Mouse (Mus musculus) lung, postnatal 25 days (tissue): ENCODE data around the gene Frem3.
A peak's percentile ranks its signal among the peaks of the same experiment; 100 is the strongest.

Experiments
- DNase-seq: peaks from one replicate; pipeline ENCODE4 v3.0.0; 2022; ENCODE audit warnings: low spot score

The Frem3 gene

DNA sequence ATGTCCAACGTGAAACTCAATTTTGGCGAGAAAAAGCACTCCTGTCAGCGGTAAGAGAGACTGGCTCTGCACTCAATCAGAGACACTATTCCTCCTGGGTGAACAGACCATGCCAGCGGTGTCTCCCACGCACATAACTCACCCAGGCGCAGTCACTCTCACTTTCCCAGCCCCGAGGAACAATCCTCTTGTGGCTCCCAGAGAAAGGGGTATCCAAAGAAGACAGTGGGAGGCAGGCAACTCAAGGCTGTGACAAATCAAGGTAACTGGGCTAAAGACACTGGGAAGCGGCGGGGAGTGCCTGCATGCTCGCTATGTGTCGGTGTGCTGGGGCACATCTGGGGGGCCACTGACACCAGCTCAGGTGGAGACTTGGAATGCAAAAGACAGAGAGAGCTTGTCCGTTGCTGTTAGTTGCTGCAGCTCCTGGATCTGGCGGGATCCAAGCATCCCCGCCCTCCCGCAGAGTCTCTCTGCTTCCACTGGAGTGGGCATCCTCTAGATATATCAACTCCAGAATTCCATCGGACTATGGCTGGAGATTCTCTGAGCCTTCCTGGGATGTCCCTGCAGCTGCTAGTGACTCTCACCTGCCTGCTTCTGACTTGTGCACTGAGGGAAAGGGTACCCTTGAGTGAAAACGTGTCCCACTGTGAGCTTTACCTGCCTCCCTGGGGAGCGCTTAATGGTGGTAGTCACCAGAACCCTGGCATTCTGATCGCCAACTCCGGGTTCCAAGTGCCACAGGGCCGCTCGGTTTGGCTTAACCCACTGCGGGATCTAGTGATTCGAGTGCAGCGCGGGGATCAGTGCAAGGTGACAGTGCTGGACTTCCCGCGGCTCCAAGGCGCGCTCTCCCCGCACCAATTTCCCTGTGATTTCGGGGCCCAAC, at the start of gene Frem3:
TSS of gene Frem3 (plus strand) at position 532 of the 892 bp plus-strand sequence.
- DNase-seq, result no peak

DNA sequence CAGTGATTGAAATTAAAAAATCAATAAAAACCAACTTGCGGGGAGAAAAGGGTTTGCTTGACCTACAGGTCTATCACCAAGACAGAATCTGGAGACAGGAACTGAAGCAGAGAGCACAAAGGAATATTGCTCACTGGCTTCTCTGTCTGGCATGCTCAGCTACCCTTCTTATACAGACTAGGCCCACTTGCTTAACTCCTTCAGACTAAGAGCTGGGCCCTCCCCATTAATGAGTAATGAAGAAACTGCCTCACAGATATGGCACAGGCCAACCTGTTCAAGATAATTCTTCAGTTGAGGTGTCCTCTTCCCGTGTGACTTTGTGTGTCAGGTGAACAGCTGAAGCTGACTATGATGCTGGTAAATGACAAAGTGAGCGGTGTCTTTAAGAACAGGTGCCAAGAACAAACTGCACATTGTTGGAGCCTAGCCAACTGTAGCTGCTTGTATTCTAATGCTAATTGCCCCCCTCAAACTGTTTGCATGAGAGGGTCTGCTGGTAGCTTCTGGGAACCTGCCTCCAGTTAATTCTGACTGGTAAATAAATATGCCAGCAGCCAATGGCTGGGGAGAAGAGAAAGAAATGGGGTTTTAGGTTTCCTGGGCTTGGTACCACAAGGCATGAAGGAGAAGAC, 46.6 kb upstream of the Frem3 start:
- no peak for DNase-seq

DNA sequence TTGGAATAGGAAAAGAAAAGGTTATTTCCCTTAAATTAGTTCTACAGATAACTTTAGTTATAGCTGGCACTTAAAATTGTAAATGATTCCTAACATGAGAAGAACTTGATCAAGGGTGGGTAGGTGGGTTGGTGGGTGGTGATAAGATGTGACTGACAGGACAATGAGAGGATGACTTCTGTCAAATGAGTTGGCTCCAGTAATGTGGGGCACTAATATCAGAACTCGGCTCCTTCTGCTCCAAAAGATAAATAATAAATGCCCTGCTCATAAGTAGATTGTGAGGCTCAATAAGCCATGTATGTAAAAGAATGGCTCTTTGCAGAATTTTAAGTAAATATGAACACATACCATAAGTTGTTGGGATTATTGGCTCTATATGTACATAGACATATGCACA, 43.4 kb upstream of the Frem3 start:
- DNase-seq, result no peak

DNA sequence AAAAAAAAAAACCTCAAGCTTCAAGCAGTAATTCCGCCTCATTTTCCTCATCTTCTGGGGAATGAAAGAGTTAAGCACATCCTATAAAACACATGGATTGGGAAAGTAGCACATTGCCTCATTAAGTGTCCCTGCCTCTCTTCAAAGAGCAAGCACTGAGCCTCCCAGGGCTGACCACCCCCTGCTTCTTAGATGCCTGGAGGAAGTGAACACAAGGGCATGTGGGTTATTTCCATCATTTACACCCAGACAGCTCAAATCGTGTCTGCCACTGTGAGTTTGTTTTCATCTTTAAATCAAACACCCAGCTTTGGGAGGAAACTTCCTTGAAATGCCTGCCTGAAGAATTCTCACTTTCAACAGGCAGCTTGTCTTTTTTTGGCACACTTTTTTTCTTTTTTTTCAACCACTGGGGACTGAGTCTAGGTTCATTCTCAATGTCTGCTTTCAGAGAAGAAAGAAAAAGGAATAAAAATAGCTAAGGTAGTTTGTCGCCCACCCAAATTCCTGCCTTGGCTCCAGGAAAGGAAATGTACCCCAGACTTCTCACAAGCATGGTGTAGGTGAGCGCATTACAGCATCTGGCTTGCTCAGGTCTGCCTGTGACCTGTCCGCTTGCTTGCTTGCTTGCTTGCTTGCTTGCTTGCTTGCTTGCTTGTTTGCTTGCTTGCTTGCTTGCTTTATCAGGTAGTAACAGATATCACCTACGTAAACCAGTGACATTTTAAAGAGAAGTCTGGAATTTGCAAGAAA, 42.5 kb upstream of the Frem3 start:
- no peak for DNase-seq

DNA sequence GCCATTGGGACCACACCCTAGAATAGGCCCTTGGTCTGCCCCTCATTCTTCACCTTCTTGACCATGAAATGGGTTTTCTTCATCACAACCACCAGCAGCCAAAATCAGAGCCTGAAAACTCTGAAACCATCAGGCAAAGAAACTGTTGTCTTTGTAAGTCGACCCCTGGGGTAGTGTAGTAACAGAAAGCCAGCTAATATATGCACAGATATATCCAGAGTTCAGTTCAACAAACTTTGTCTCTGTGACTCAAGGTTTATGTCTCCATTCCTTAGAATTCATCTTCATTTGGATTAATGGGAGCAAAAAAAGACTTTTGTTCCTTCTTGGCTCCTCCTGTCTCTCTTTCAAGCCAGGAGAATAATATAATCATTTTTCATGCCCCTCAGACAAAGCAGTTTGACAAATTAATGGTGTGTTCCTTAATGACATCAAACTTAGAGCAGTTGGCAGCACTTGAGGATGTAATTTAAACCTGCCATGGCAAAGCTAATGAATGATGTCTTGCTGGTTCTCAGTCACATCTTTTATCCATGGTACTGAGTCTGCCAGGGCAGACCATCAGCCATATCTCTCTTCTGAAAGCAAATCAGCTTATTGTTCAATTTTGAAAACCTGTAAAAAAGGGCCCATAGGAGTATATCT, 38.3 kb upstream of the Frem3 start:
- no peak for DNase-seq

DNA sequence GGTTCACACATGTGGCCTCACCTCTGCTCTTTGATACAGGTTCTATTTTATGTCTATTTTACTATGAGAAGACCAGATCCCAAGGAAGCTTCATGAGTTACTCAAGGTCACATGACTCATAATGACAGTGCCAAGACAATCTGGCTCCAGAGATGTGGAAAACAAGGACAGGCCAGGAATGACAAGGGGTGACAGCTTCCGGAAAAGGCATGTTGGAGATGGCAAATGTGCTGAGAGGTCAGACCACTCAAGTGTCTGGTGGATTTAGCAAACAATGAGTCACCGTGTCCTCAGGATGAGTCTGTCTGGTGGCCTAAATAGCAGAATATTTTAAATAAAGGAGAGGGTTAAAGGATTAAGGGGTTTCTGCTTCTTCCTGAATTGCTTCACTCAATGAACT, 33.8 kb upstream of the Frem3 start:
- no peak for DNase-seq

DNA sequence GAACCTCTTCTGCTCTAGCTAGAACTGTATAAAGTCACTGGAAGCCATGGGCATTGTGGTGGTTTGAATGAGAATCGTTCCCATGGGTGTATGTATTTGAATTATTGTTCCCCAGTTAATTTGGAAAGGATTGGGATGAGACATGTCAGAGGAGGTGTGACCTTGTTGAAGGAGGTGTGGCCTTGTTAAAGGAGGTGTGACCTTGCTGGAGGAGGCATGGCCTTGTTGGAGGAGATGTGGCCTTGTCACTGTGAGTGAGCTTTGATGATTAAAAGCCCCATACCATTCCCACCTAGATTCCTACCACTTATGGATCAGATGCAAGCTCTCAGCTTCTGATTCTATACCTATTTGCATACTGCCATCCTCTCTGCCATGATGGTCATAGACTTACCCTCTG, 31.8 kb upstream of the Frem3 start:
- no peak for DNase-seq

DNA sequence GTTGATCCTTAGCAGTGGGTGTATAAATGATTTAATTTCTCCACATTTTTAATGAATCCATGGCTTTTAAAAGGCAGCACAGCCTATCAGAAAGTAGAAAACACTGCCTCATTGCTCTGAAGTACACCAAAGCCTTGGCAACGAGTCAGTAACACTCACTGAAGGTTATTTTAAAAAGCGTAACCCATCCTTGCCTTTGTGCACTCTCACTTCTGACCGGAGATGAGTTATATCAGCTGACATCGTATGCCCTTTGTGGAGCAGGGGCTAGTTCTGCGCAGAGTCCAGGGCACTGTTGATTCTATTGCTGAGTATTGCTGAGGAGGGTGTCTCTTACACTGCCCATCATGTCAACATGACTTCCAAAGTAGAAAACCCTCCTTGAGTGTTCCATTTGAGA, 18.3 kb upstream of the Frem3 start:
- DNase-seq, result no peak

DNA sequence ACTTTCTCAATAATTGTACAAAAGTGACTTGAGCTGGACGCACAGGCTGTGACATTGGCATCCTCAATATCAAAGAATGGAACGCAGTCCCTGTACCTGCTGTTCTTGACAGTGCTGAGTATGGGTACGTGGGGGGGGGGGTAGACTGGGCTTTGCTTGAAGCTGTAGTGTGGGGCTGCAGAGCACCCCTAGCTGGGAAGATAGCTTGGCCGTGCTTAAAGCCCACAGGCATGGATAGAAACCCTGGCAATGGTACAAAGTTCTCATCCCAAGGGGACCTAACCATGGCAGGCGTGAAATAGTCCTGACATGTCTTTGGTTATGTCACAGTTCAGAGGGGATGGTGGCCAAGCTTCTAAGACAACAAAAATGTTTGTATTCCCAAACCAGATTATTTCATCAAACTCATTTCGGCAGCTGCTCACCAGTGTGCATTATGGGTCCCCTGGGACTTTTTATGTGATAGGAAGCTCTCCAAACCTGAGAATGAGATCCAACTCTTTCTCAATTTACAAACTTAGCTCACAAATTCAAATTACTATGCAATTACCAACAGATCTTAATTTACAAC, 10.2 kb upstream of the Frem3 start:
- no peak for DNase-seq

DNA sequence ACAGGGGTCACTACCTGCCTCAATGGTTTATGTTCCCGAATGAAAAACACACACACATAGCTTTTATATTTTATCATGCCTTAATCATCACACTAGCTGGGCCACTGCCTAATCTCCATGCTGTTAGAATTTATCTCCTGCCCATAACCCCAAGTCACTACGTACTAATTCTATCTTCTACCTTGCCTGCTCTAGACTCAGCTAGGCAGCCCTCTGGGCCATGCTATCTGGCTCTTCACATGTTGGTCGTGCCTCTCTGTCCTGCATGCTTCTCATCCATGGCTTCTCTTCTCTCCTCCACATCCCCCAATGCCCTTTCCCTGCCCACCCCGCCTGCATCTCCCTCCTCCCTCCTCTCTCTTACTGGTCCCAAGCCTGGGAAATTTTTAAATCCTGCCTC, 9.0 kb upstream of the Frem3 start:
- no peak for DNase-seq

DNA sequence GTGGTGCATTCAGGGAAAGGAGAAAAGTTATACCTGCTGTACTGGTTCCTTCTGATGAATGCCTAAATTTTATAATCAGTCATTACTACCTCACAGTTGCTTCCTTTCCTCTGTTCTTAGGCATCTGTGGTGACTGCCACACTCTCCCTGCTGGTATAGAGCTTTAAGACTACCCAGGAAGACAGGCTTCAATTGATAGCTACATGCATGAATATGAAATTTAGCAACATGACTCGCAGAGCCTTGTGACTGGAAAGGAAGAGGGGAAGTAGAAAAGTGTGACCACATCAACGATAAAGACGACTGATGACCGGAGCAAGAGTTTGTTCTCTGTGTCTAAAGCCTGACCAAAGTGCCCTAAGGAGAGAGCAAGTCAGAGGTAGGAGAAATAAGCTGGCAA, 3.8 kb upstream of the Frem3 start:
- no peak for DNase-seq

DNA sequence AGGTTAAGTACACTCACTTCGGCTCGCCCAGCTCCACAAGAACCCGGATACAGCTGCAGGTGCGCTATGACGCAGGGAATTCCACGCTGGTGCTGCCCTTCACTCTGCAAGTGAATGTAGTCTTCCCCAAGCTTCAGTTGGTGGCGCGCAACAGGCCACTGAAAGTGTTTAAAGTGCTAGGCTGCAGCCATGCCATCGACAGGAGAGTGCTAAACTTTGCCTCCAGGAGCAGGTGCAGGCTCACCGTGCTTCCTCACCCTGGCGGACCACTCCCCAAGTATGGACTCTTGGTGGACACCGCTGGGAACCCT, 516 bp downstream of the Frem3 start:
- no peak for DNase-seq

DNA sequence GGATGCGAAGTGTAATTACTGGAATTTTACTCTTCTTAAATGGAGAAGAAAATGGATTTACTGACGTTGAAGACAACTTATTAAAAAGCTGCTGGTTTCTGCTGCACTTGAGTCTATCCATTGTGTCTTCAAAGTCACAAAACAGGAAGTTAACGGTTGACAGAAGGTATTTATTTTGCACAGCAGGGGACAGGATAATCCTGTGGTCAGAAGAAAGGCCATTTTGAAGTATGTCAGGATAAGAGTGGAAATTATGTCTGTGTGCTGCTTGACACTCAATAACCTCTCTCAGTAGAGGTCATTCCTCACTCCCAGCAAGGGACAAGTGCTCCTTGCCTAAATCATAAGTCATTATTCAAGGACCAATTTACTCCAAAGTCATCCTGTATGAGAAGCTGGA, 8.9 kb downstream of the Frem3 start:
- DNase-seq, result no peak

DNA sequence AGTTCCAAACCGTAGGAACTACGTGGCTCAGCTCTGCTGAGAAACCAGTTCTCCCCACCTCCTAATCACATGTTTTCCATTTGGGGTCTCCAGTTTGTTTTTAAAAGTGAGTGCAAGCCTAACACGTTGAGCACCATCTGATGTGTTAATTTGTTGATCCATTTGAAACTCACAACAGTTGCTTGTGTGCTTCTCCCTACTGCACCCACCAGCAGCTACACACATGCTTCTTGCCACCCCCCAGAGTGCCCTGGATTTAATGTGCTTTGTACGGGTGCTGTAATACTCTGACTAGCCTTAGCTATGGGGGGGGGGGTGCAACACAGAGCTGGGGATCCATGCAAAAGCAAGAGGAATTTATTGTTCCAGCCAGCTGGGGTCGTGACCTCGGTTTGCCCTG, 36.5 kb downstream of the Frem3 start:
- no peak for DNase-seq

DNA sequence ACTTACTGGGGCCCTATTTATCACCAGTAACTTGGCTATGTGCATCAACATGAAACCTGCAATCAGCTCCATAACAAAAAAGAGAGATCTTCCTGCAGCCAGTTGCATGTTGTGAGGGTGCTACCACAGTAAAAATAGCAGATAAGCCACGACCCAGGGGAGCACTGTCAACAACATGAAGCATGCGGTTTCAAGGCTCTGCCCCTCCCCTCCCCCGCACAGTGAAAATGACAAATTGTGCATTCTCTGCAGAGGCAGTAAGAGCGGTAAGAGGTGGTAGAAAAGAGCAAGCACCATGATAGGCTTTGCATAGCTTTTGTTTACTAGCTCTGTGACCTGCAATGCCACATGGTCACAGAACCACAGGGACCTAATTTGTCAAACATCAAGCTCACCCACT, 46.8 kb downstream of the Frem3 start:
- DNase-seq, result no peak

DNA sequence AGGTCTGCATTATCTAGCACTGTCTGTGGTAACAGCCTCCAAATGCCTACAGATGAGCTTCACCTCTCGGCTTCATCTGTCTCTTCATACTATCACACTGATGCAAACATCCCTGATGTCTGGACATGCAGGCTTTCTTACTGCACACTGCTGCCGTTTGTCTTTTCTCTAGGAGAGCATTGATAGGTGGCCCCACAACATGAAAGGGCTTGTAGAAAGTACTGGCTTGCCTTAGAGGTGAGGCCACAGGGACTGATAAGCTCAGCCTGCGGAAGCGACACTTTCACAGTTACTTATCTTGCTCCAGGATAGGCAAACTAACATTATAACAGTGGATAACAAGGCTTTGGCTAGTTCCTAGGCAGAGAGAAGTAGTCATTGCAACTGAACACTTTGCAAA, 50.2 kb downstream of the Frem3 start:
- DNase-seq, result no peak

DNA sequence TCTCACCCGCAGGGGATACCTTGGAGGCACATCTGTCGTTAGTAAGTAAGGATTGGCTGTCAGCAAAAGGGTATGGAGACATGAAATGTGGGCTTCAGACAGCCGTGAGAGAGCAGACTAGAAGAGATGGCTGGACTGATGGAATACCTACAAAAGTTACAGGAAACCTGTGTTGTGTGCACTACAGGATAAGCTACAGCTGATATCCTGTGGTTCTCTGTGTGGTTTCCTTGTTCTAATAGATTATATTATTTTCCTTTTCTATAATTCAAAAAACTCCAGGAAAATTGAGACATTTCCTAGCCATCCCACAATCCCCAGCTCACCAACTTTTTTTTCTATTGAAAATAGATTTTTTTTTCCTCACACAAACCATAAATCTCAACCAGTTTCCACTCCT, 52.6 kb downstream of the Frem3 start:
- DNase-seq, result no peak

DNA sequence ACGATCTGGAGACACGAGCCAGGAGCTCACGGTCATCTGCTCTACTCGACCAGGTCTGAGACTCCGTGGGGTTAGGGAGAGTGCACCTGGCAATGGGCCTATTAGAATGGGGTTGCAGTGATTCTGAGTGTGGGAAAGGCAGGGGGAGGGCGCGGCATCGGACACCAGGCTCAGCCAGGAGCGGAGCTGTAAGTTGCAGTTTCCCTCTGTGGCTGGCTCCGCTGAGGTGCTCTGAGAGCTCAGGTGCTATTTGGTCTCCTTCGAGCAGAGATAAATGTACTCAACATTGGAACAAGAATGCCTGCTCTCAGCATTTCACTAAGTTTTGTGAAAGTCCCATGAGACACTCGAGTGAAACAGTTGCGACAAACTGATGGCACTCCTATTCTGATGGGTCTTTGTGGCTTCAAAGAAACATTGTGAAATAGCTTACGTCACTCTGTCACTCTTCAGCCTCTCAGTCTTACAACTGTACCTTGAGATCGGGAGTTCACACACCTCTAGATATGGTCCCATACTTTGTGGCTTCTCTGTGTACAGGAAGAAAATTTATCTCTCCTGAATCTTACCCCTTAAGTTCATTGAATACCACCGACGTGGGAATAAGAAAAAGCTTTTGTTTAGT, 58.5 kb downstream of the Frem3 start:
- DNase-seq, result peak; percentile 1

DNA sequence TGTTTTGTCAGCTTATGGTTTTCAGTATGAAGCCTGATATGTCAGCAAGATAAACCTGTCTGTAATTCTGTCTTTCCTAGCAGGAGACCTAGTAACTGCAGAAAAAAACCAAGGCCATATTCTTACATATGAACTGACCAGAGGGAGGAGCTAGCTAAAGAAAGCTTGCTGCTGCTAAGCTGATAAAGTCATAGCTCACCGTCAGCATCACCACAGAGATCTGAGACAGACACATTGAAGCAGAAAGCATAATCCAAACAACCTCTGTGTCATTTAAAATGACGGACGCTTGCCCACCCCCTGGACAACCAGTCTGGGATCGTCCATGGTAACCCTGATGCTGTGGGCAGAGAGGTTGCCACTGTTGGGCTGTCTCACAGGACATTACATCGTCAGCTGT, 71.7 kb downstream of the Frem3 start:
- no peak for DNase-seq

DNA sequence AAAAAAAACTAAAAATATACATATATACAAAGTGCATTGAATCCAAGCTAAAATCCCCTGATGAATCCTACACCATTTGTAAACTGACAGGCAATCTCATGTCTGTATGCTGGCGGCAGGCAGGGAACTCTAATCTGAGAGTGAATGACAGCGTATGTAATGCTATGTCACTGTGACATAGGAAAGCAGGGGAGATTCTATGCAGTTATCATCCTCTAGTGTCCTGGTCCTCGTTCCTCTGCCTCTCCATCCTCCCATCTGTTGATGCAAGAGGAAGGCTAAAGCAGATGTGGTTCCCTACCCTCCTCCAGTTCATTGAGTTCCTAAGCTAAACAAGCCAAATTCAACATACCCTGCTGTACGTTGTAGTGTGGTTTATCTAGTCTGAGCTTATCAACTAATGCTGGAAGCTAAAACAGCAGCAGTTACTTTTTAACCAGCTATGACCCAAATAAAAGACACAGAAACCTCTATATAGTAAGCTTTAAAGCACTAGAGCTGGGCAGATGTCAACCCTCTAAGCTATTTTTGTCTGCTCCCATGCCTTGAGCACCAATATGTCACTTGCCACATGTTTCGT, 73.0 kb downstream of the Frem3 start:
- no peak for DNase-seq

DNA sequence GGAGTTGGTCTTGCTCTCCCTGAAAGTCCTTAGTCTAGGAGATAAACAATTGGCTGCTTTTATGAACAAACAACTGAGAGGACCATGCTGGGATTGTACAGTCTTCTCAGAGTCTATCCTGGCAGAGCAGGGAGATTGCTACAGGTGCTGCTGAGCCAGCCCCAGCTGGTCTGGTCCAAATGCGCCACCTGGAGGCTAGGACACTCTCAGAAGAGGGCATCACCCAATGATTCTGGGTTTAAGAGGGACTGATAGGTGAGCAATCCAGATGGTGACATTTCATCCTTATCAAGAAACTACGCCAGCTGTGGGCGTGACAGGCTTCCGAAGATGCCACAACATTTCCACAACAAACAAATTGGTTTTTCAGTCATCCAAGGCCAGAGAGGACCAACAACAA, 77.3 kb downstream of the Frem3 start:
- peak; percentile 43 for DNase-seq
